Mouse (Mus musculus): ENCODE data around the gene Zfp62. TPM values are rescaled to one million over a fixed set of nuclear protein-coding genes. Genes with fewer than 3 reads are reported as not detected.
"Not testable (repeated sequence)": the region's sequence is repeated elsewhere in the genome, so short reads cannot be mapped to it uniquely, and the experiment has no call there.

Gene Zfp62
- total RNA-seq (2021), result 10 to 100 TPM; 36.9 to 39.5 TPM
- long read RNA-seq, experiment 1, full-length matches to known transcripts, result 6 of 8 reads
- long read RNA-seq, experiment 1, partial matches to known transcripts, result 0 of 8 reads
- long read RNA-seq, experiment 1, other reads (novel, unspliced or antisense), result 2 of 8 reads
- long read RNA-seq, experiment 2, partial matches to known transcripts, result 0 of 5 reads
- long read RNA-seq, experiment 2, other reads (novel, unspliced or antisense), result 0 of 5 reads

DNA sequence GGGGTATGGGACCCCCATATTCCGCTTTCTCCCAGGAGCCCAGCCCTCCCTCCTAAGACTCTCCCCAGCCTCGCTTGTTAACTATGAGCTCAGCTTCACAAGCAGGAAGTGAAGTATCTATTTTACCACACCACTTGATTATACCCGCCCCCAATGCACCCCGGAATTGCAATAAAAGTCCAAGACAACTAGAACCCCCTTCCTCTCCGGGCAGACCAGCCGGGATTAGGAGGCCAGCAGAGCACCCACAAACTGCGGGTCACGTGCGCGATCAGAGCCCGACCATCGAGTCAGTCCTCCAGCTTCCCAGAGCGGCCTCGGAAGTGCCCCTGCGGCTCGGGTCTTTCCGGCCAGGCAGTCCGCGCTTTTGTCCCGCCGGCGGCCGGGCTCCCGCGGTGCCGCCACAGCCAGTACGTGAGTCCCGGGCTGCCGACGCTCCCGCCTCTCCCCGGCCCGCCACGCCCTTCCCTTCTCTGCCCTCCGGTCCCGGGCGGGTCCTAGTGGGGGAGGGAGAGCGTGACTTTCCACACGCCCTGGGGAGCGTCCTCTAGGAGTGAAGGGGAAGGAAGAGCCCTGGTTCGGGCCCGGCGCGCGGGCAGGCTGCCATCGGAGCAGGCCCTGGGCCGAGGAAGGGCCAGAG, at the start of gene Zfp62:
Gene Zfp62 (plus strand): TSS at position 164 of the 640 bp plus-strand sequence.
- peak; percentile 93 for DNase-seq (ENCODE audit: low spot score in 2 of 2)
- intact Hi-C loops (cut with DNase I), result loop anchor here (2.0 to 10.0 kb wide), 2 partner anchors 46 to 388 kb away; partner anchors contain the start of gene Trim41

DNA sequence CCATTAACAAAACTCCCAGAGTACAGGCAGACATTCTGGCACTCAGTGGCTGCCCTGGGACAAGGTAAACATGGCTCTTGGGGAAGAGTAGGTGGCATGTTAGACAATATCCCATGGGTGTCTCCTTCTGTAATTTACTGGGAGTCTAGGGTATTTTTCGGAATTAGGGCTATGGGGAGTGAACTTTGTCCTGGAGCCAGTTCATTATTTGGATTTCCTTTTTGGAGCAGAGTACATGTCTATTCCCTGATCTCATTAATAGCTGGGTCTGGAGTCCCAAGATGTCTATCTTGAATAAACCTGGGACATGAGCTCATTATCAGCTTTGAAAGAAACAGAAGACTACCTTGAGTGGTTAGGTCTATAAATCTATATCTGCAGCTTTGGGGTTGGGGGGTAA, 49.0 kb upstream of the Zfp62 start, which contains the start of gene Olfr1394:
Gene Olfr1394 (plus strand): TSS at position 301 of the 400 bp plus-strand sequence.
- DNase-seq (ENCODE audit: low spot score in 2 of 2), result no peak
- intact Hi-C loops (cut with DNase I), result no loop called here

DNA sequence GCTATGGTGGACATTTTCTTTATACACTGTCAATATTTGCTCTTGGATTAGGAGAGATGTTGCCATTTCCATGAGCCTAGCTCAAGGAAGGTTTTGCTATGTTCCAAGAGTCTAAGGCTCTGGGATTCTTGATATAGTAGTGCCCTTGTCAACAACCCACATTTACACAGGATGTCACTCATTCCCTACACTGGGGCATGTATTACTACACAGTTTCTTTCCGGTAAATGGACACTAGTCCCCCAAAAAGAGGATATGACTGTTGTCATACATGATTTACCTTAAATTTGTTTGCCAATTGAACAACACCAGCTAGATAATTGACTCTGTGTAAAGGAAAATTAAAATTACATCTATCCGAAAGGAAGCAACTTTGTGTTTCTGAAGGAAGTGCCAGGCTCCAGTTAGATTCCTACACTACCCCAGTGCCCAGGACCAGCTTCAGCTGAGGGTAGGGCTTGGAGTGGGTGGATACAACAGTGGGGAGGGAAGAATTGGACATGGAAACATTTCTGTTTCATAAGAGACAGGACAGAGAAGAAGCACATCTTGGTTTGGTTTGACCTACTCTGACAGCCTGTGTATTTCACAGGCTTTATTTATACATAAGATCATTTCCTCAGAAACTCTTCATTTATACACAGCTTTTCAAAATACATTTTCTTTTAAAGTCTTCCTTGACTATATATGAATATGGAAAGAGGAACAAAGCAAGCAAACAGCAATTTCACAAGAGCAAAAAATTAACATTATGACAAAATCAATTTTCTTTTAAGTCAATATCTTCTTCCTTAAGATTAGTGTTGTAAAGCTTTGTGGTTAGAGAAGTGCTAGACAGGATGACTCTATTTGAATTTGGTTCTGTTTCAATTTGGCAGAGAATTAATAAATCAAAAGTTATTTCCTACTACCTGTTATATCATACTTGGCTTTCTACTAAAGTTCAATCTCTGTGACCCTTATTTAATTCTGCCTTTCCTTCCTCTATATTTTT, 46.0 kb upstream of the Zfp62 start:
- intact Hi-C loops (cut with DNase I), result no loop called here
- no peak for DNase-seq (ENCODE audit: low spot score in 2 of 2)

DNA sequence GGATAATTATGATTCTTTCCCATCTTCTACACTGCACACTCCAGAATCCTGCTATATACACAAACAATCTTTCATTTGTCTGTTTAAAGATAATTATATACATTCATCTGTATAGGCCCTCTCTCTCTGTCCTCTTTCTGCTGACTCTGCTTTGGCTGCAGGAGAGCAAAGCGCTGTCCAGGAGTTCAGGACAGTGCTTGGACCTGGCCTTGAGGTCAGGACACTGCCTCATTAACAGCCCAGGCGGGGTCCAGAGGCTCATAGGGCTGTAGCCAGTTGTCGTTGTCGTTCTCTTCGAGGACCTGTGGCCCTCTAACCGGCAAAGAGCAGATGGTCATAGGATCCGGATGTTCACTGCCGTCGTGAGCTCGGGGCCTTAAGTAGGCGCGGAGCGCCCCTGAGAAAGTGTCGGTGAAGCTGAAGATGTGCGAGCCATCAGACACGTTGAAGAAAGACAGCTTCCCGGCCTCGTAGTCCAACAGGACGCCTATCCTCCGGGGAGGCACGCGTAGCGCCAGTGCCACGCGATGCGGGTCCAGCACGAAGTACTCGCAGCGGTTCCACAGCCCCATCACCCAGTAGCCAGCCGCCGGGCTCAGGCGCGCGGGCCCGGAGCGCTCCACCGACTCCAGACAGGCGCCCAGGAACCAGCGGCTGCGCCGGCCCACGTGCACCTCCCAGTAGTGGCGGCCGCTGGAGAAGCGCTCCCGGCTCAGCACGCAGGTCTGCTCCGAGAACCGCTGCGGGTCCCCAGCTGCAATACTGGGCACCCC, 34.1 kb upstream of the Zfp62 start:
- intact Hi-C loops (cut with DNase I), result no loop called here
- peak; percentile 7 to 30 for DNase-seq (ENCODE audit: low spot score in 2 of 2)

DNA sequence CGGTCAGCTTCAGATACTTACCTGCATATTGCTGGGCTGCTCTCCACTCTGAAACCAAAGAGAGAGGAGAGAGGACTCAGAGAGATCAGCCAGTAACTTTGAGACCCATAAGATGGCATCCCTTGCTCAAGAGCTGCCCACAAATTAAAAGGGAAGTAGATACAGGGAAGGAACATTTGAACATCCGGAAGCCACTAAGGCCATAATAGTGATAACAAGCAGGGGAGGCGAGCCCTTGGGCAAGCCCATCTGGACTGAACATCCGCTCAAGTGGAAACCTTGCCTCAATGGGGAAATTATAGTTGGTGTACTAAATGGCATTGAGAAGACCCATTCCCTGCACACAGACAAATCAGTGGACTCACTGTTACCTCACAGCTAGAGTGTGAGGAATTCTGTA, 32.5 kb upstream of the Zfp62 start:
- no peak for DNase-seq (ENCODE audit: low spot score in 2 of 2)

DNA sequence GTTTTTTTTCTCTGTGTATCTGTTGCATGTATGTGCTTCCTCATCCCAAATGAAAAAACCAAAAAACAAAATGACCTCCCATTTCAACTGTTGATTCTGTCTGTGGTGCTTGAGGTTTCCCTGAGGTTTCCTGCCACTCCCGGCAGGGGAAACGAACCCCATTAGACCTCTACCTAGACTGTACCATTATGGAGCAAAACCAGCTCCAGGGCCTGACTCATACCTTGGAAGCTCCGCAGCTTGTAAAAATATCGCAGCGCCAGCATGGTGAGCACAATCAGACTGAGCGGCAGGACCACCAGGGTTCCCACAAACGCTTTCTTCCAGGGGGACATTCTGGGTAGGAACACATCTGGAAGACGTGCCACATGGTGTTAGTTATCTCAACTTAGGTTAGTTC, 27.7 kb upstream of the Zfp62 start:
- no peak for DNase-seq (ENCODE audit: low spot score in 2 of 2)
- intact Hi-C loops (cut with DNase I), result no loop called here

More for the DNA sequence above, 32.5 kb upstream of the Zfp62 start:
- intact Hi-C loops (cut with DNase I), result no loop called here

DNA sequence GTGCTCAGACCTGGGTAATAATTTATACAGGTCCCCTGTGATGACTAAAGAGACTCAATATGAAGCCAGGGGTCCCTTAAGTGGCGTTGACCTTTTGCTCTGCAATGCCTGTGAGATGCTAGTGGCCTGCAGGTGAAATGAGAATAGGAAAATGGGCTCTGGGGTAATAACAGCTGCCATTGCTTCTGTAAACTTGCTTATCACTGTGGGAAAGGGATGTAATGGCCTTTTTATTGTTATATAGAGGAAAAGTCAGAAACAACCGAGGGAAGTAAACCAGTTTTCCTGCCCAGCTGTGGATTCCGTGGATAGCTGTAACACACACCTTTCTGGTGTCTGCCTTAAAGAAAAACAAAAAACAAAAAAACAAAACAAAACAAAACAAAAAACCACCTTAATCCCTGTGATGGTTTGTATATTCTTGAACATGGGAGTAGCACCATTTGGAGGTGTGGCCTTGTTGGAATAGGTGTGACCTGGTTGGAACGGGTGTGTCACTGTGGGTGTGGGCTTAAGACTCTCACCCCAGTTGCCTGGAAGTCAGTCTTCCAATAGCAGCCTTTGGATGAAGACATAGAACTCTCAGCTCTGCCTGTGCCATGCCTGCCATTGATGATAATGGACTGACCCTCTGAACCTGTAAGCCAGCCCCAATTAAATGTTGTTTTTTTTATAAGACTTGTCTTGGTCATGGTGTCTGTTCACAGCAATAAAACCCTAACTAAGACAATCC, 26.9 kb upstream of the Zfp62 start:
- intact Hi-C loops (cut with DNase I); DNase-seq (ENCODE audit: low spot score in 2 of 2): not testable (repeated sequence)

DNA sequence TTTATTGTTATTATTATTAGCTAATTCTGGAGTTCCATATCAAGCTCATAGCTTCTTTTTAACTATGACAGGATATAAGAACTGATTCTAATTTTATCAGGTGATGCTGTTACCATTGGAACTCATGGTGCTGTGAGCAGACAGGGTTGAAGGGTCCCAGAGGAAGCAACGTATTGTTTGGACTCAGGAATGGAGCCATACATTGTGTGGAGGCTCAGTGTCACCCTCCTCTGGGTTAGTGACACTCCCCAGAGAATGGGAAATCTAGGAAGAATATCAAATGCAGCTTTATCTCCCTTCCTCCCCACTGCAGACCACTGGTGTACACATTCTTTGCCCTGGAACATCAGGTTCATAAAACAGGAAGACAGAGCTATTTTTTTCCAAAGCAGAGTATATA, 19.9 kb upstream of the Zfp62 start:
- intact Hi-C loops (cut with DNase I), result no loop called here
- no peak for DNase-seq (ENCODE audit: low spot score in 2 of 2)

DNA sequence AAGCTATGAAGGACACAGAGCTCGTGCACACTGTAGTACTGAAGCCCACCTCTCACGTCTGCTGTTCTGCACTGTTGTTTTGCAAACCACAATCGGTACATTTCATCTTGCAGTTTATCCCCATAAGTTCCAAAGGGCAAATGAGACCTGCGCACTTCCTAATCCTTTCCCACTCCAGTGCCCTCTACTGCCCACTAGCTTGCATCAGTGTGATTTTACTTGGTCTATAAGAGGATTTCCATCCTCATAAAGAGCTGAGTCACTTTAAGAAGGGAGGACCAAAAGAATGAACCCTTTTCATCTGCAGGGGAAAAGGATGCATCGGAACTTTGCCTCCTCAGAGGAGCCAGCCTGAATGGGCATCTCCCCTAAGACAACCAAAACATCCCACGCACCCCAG, 16.6 kb upstream of the Zfp62 start:
- intact Hi-C loops (cut with DNase I), result loop anchor here (5.0 kb wide), 1 partner anchor 66 kb away; no protein-coding TSS in a partner anchor
- no peak for DNase-seq (ENCODE audit: low spot score in 2 of 2)

DNA sequence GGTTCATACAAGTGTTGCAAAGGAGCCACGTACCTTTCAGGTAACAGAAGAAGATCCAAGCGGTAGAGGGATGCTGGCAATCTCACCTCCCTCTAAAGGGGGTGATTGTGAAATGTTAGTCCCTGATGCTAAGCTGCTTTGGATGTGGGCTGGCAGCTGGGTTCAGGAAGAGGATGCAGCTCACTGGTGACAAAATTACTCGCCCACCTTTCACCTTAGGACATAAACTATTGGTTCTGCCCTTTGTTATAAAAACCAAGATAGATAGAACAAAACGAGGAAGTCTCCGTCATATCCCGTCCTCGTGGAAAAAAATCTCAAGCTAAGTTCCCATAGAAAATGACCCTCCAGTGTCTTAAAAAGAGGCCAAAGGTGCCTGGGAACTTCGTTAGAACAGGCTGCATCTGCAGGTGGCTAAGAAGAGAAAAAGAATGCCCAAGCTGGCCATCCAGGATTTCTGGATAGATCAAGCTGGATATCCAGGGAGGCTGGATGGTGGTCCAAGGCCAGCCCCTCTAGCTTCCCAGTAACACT, 16.1 kb upstream of the Zfp62 start, which contains the start of gene Btnl9:
Gene Btnl9 (minus strand): TSS at position 205 of the 534 bp plus-strand sequence.
- intact Hi-C loops (cut with DNase I), result loop anchor here (5.0 kb wide), 1 partner anchor 65 kb away; no protein-coding TSS in a partner anchor
- no peak for DNase-seq (ENCODE audit: low spot score in 2 of 2)

DNA sequence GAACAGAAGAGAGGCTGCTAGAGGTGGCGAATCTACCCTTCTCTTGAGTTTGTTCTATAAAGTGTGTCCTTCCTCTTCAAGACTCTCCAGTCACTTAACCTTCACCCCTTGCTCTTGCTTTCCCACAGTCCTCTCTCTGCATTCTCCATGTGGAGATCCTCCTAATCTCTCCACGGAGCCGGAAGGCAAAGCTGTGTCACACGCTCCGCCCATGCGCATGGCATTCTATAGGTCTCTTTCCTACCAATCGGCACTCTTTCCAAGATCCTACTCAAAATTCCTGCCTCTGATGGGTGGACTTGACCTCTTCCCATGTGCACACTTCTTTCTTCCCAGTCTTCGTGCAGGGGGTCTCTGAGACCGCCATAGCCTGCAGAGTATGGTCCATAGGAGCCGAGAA, 15.4 kb upstream of the Zfp62 start:
- intact Hi-C loops (cut with DNase I), result loop anchor here (2.0 to 5.0 kb wide), 2 partner anchors 65 to 83 kb away; no protein-coding TSS in a partner anchor

DNA sequence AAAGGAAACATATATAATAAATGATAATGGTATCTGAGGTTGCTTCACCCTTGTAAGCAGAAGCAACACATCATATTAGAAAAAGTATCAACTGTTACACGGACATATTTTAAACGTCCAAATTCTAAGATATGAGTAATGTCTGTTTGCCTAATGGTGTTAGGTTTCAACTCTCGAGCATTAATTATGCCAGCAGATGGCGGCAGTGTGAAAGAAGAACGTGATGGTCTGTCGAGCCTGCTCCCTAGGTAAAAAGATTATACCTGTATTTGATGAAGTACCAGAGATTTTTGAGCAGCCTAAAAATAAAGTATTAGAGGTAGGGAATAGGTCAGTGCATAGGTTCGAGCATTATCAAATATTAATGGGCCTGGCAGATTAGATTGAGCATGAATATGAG, 13.4 kb upstream of the Zfp62 start:
- intact Hi-C loops (cut with DNase I), result loop anchor here (2.0 to 5.0 kb wide), 3 partner anchors 63 to 348 kb away; no protein-coding TSS in a partner anchor
- peak; percentile 52 to 81 for DNase-seq (ENCODE audit: low spot score in 2 of 2)

More for the DNA sequence above, 15.4 kb upstream of the Zfp62 start:
- DNase-seq (ENCODE audit: low spot score in 2 of 2), result no peak

DNA sequence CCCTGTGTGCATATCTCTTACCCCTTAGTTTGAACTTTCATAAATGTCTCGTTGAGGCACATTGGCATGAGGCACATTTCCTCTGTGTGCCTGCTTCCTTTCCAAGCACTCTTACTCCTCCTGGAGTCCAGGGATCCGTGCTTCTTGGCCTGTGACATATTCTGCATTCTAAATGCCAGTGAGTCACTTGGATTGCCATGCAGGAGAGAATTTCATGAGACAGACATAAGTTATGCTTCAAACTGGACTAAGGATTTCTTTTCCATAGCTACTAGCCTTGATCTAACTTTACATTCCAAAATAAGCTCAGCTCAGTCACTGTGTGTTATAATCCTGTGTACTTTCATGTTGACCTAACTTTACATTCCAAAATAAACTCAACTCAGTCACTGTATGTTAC, 12.0 kb upstream of the Zfp62 start:
- intact Hi-C loops (cut with DNase I), result loop anchor here (5.0 kb wide), 1 partner anchor 346 kb away; no protein-coding TSS in a partner anchor
- DNase-seq (ENCODE audit: low spot score in 2 of 2), result peak in 1 of 2 experiments; percentile 12

DNA sequence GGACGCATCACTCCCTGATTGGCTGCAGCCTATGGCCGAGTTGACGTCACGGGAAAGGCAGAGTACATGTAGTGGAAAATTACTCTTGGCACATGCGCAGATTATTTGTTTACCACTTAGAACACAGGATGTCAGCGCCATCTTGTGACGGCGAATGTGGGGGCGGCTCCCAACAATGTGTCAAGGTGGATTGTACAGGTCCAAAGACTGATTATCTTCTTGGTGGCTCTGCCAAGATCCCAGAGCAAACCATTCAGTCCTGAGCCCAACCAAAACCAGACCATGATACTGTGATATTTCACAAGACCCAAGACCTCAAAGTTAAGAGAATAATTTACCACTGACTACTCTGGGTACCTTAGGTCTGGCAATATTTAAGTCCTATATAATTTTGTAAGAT, 8.3 kb upstream of the Zfp62 start:
- not testable (repeated sequence) for DNase-seq (ENCODE audit: low spot score in 2 of 2)
- intact Hi-C loops (cut with DNase I), result loop anchor here (5.0 kb wide), 1 partner anchor 343 kb away; no protein-coding TSS in a partner anchor

DNA sequence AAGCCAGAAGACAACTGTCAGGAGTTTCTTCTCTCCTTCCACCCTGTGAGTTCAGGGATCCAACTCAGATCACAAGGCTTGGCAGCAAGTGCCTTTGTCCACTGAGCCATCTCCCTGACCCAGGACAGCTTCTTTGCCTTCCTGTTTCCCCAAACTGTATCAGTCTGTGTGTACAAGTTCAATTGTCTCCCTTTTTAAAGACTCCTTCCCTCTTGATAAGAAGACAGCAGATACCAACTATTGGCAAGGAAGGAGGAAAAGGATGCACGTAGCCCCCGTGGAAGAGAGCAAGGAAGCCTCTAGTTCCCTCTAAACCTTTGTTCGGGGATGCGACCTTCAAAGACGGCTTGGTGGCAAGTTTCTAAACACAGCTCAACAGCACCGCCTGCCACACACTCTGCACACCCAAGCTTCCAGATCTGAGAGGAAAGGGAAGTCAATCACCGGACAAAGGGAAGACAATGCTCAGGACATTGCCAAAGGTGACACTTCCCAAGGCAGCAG, 7.2 kb upstream of the Zfp62 start:
- no peak for DNase-seq (ENCODE audit: low spot score in 2 of 2)
- intact Hi-C loops (cut with DNase I), result no loop called here

DNA sequence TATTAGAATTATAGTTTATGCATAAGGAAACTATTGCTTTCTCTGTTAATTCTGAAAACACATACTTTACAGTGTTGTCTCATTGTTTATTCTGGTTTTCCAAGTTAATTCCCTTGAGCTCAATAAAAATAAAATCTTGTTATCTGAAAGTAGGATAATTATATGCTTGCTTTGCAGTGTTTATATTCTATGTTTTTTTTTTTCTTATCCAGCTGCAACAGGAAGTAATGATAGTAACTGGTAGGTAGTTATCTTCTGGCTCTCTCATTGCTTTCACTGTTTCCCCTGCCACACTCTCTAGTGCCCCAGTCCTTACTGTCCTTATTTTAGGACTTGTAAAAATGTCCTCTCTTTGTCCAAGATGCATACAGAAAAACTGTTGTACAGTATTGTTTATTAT, 2.4 kb upstream of the Zfp62 start:
- intact Hi-C loops (cut with DNase I), result loop anchor here (10.0 kb wide), 1 partner anchor 386 kb away; the partner anchor contains the start of gene Trim41
- no peak for DNase-seq (ENCODE audit: low spot score in 2 of 2)

DNA sequence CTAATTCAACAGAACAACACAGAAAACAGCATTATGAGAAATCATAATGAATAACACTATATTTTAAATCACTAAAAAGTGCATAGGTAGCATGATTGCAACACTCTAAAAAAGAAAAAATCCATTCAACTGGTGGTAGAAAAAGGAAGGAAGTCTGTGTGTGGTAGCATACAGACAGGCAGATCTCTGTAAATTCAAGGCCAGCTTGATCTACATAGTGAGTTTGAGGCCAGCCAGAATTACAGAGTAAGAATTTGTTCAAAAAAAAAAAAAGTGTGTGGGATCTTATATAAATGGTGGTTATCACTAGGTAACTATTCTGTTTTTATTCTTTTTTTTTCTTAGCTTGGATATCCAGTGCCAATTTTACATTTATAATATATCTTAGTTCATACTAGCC, 1.9 kb upstream of the Zfp62 start:
- intact Hi-C loops (cut with DNase I), result loop anchor here (10.0 kb wide), 1 partner anchor 386 kb away; the partner anchor contains the start of gene Trim41
- no peak for DNase-seq (ENCODE audit: low spot score in 2 of 2)

Data from left cerebral cortex, postnatal 14 days (tissue).